Mouse (Mus musculus): ENCODE data around the gene Osbpl6. TPM values are rescaled to one million over a fixed set of nuclear protein-coding genes. Genes with fewer than 3 reads are reported as not detected.

The Osbpl6 gene
- polyA plus RNA-seq, 1 experiment from 2014 or later = 16.5 TPM

GRCm38 (mm10) chr2:76532490-76533126 lies 126.3 kb downstream of the Osbpl6 start:
- no peak overlapping the region for H3K9ac ChIP-seq (replicated peaks)
- no peak overlapping the region for H3K27ac ChIP-seq
- WGBS = 42% methylated on average over 14 of the region's 14 CpGs
- no peak overlapping the region for H3K4me2 ChIP-seq
- ATAC-seq (ENCODE audit: insufficient number of reproducible peaks, insufficient read depth, low FRiP score, low TSS enrichment, low read depth) = no peak; the same call in 1 of the 2 replicates
- peaks cover 12% of the 10 kb centered on the region for H3K4me1 ChIP-seq (replicated peaks)
- H3K9me3 ChIP-seq = no peaks in the 10 kb centered on the region
- no peak overlapping the region for H3K4me3 ChIP-seq (replicated peaks)
- no peaks in the 10 kb centered on the region for H3K36me3 ChIP-seq
- no peaks in the 10 kb centered on the region for H3K27me3 ChIP-seq

GRCm38 (mm10) chr2:76534932-76535331 lies 128.6 kb downstream of the Osbpl6 start:
- H3K27ac ChIP-seq = no peak overlapping the region
- H3K36me3 ChIP-seq = no peaks in the 10 kb centered on the region
- H3K4me2 ChIP-seq = no peak overlapping the region
- WGBS = 90% methylated on average over 7 of the region's 7 CpGs
- no peak for ATAC-seq (ENCODE audit: insufficient number of reproducible peaks, insufficient read depth, low FRiP score, low TSS enrichment, low read depth)
- H3K9ac ChIP-seq (replicated peaks) = no peak overlapping the region
- no peak overlapping the region for H3K4me3 ChIP-seq (replicated peaks)
- no peaks in the 10 kb centered on the region for H3K9me3 ChIP-seq
- no peaks in the 10 kb centered on the region for H3K27me3 ChIP-seq
- H3K4me1 ChIP-seq (replicated peaks) = peaks cover 17% of the 10 kb centered on the region

GRCm38 (mm10) chr2:76541900-76542299 lies 135.6 kb downstream of the Osbpl6 start:
- Histone ChIP-seq H3K27ac (no peak overlapping the region), H3K4me1 (replicated peaks) (peaks cover 7% of the 10 kb centered on the region; the same call in 1 of the 2 replicates), H3K9ac (replicated peaks) (no peak overlapping the region), H3K9me3 (no peaks in the 10 kb centered on the region), H3K4me2 (no peak overlapping the region), H3K27me3 (no peaks in the 10 kb centered on the region), H3K4me3 (replicated peaks) (no peak overlapping the region), H3K36me3 (no peaks in the 10 kb centered on the region)
- ATAC-seq (ENCODE audit: insufficient number of reproducible peaks, insufficient read depth, low FRiP score, low TSS enrichment, low read depth) = no peak
- whole genome bisulfite sequencing = 92% methylated on average over 9 of the region's 9 CpGs

GRCm38 (mm10) chr2:76542921-76543320 lies 136.6 kb downstream of the Osbpl6 start:
- H3K27me3 ChIP-seq = no peaks in the 10 kb centered on the region
- no peaks in the 10 kb centered on the region for H3K36me3 ChIP-seq
- H3K27ac ChIP-seq = no peak overlapping the region
- no peak overlapping the region for H3K9ac ChIP-seq (replicated peaks)
- H3K4me3 ChIP-seq (replicated peaks) = no peak overlapping the region
- peaks cover 7% of the 10 kb centered on the region; the same call in 1 of the 2 replicates for H3K4me1 ChIP-seq (replicated peaks)
- H3K9me3 ChIP-seq = no peaks in the 10 kb centered on the region
- WGBS = 84% methylated on average over 5 of the region's 5 CpGs
- no peak for ATAC-seq (ENCODE audit: insufficient number of reproducible peaks, insufficient read depth, low FRiP score, low TSS enrichment, low read depth)
- no peak overlapping the region for H3K4me2 ChIP-seq

GRCm38 (mm10) chr2:76545539-76545938 lies 139.2 kb downstream of the Osbpl6 start:
- Histone ChIP-seq H3K9ac (replicated peaks) (no peak overlapping the region), H3K4me3 (replicated peaks) (no peak overlapping the region), H3K36me3 (no peaks in the 10 kb centered on the region), H3K4me1 (replicated peaks) (no peaks in the 10 kb centered on the region), H3K4me2 (no peak overlapping the region), H3K27ac (no peak overlapping the region), H3K27me3 (no peaks in the 10 kb centered on the region), H3K9me3 (no peaks in the 10 kb centered on the region)
- WGBS = 73% methylated on average over 8 of the region's 8 CpGs
- no peak for ATAC-seq (ENCODE audit: insufficient number of reproducible peaks, insufficient read depth, low FRiP score, low TSS enrichment, low read depth)

GRCm38 (mm10) chr2:76548171-76548570 lies 141.9 kb downstream of the Osbpl6 start:
- Histone ChIP-seq H3K4me2 (no peak overlapping the region), H3K27ac (no peak overlapping the region), H3K4me3 (replicated peaks) (no peak overlapping the region), H3K36me3 (peaks cover 7% of the 10 kb centered on the region; the same call in 1 of the 2 replicates), H3K9me3 (no peaks in the 10 kb centered on the region), H3K9ac (replicated peaks) (no peak overlapping the region), H3K27me3 (no peaks in the 10 kb centered on the region), H3K4me1 (replicated peaks) (no peaks in the 10 kb centered on the region)
- WGBS = 91% methylated on average over 10 of the region's 10 CpGs
- ATAC-seq (ENCODE audit: insufficient number of reproducible peaks, insufficient read depth, low FRiP score, low TSS enrichment, low read depth) = no peak

- no peaks in the 10 kb centered on the region for H3K27me3 ChIP-seq
- H3K4me1 ChIP-seq (replicated peaks) = no peaks in the 10 kb centered on the region
- no peak overlapping the region for H3K4me2 ChIP-seq
- 87% methylated on average over 7 of the region's 7 CpGs for WGBS
- no peak overlapping the region for H3K9ac ChIP-seq (replicated peaks)
- H3K27ac ChIP-seq = no peak overlapping the region
- ATAC-seq (ENCODE audit: insufficient number of reproducible peaks, insufficient read depth, low FRiP score, low TSS enrichment, low read depth) = no peak
- H3K36me3 ChIP-seq = peaks cover 7% of the 10 kb centered on the region; the same call in 1 of the 2 replicates
- no peaks in the 10 kb centered on the region for H3K9me3 ChIP-seq
- no peak overlapping the region for H3K4me3 ChIP-seq (replicated peaks)
Observed at GRCm38 (mm10) chr2:76548836-76549235, 142.5 kb downstream of the Osbpl6 start.

- WGBS = 81% methylated on average over 12 of the region's 12 CpGs
- Histone ChIP-seq H3K4me3 (replicated peaks) (no peak overlapping the region), H3K27me3 (no peaks in the 10 kb centered on the region), H3K4me1 (replicated peaks) (no peaks in the 10 kb centered on the region), H3K4me2 (no peak overlapping the region), H3K36me3 (peaks cover 7% of the 10 kb centered on the region; the same call in 1 of the 2 replicates), H3K27ac (no peak overlapping the region), H3K9ac (replicated peaks) (no peak overlapping the region), H3K9me3 (no peaks in the 10 kb centered on the region)
- ATAC-seq (ENCODE audit: insufficient number of reproducible peaks, insufficient read depth, low FRiP score, low TSS enrichment, low read depth) = no peak
Observed at GRCm38 (mm10) chr2:76549316-76549715, 143.0 kb downstream of the Osbpl6 start.

- H3K36me3 ChIP-seq = peaks cover 13% of the 10 kb centered on the region
- no peaks in the 10 kb centered on the region for H3K4me1 ChIP-seq (replicated peaks)
- no peak overlapping the region for H3K27ac ChIP-seq
- no peak overlapping the region for H3K9ac ChIP-seq (replicated peaks)
- H3K4me2 ChIP-seq = no peak overlapping the region
- 70% methylated on average over 11 of the region's 11 CpGs for WGBS
- no peaks in the 10 kb centered on the region for H3K9me3 ChIP-seq
- H3K4me3 ChIP-seq (replicated peaks) = no peak overlapping the region
- no peaks in the 10 kb centered on the region for H3K27me3 ChIP-seq
- ATAC-seq (ENCODE audit: insufficient number of reproducible peaks, insufficient read depth, low FRiP score, low TSS enrichment, low read depth) = no peak
Observed at GRCm38 (mm10) chr2:76555852-76556558, 149.7 kb downstream of the Osbpl6 start.

GRCm38 (mm10) chr2:76560146-76560545 lies 153.8 kb downstream of the Osbpl6 start:
- ATAC-seq (ENCODE audit: insufficient number of reproducible peaks, insufficient read depth, low FRiP score, low TSS enrichment, low read depth) = no peak

GRCm38 (mm10) chr2:76563862-76564261 lies 157.6 kb downstream of the Osbpl6 start:
- ATAC-seq (ENCODE audit: insufficient number of reproducible peaks, insufficient read depth, low FRiP score, low TSS enrichment, low read depth) = no peak

More at GRCm38 (mm10) chr2:76560146-76560545, 153.8 kb downstream of the Osbpl6 start:
- no peaks in the 10 kb centered on the region for H3K9me3 ChIP-seq
- no peak overlapping the region for H3K27ac ChIP-seq
- peaks cover 2% of the 10 kb centered on the region for H3K36me3 ChIP-seq
- no peaks in the 10 kb centered on the region for H3K4me1 ChIP-seq (replicated peaks)
- no peak overlapping the region for H3K4me3 ChIP-seq (replicated peaks)
- WGBS = 91% methylated on average over 10 of the region's 10 CpGs
- no peaks in the 10 kb centered on the region for H3K27me3 ChIP-seq
- H3K9ac ChIP-seq (replicated peaks) = no peak overlapping the region
- H3K4me2 ChIP-seq = no peak overlapping the region

More at GRCm38 (mm10) chr2:76563862-76564261, 157.6 kb downstream of the Osbpl6 start:
- no peak overlapping the region for H3K4me3 ChIP-seq (replicated peaks)
- H3K27me3 ChIP-seq = no peaks in the 10 kb centered on the region
- no peak overlapping the region for H3K9ac ChIP-seq (replicated peaks)
- WGBS = 86% methylated on average over 4 of the region's 4 CpGs
- H3K36me3 ChIP-seq = 0 out of 2 replicates have a peak, but pooled peaks cover under 1% of the 10 kb centered on the region
- no peak overlapping the region for H3K4me2 ChIP-seq
- no peaks in the 10 kb centered on the region for H3K9me3 ChIP-seq
- no peaks in the 10 kb centered on the region for H3K4me1 ChIP-seq (replicated peaks)
- H3K27ac ChIP-seq = no peak overlapping the region

All from limb, embryonic 12.5 days (tissue).